In the genomic region with DNA sequence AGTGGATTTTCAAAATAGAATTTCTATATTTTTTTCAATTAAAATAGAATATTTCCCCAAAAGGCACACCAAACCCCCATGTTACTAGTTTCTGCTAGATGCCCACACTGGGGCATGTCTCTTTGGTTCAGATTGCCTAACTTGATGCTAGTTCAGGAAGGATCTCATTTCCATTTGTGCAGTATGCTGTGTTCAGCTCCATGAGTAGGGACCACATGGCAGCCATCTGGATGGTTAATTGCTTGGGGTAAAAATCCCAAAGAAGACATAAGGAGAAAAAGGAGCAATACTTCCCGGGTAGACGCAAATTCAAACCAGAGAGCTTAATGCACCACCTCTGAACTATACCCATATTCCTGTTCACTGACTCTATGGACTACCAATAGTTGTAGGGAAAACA, we compare ENCODE assay signal across 30 mouse cellular contexts. TPM values are rescaled to one million over a fixed set of nuclear protein-coding genes. Genes with fewer than 3 reads are reported as not detected.
DNase-seq lines count a peak whose midpoint lies in the region; ATAC-seq and TF ChIP-seq lines count a peak whose summit lies in the region.
"Had no signal": no experiment of that assay in that cellular context is flagged by ENCODE, and none has a peak within 500 bp of the region (broad histone marks: within the 10 kb centered on the region; RNA-seq: fewer than 3 reads in every experiment).

No protein-coding gene starts in this region.

- peak; percentile 50 for DNase-seq in forebrain, embryonic 14.5 days (ENCODE audit: low spot score)
- no peak for DNase-seq in forebrain, embryonic 10.5 days (ENCODE audit: extremely low spot score, low spot score)
- peak; percentile 65 for DNase-seq in brain, embryonic 14.5 days (ENCODE audit: low read depth)
- peak; percentile 60 for DNase-seq in layer of hippocampus, adult 9-11 months
- DNase-seq in gastrocnemius, adult 2 months: no peak
- no peak for DNase-seq in adrenal gland, postnatal 10 days
- DNase-seq: adrenal gland, adult 2 months; cerebellum, adult 11 months; cerebellum, adult 9-10 months; cerebellum, postnatal 36 days; gastrocnemius, postnatal 36 days; heart, adult 18-20 months; heart, postnatal 36 days; kidney, adult 2 months; liver; lung, adult 2 months; lung, postnatal 14 days; midbrain, embryonic 14.5 days; right cerebral cortex, postnatal 14 days had no signal

- H3K27ac ChIP-seq in forebrain, embryonic 14.5 days (ENCODE audit: low read depth, low read length): no peak overlapping the region
- H3K27ac ChIP-seq in forebrain, embryonic 10.5 days: no peak overlapping the region
- H3K27ac ChIP-seq in forebrain, embryonic 16.5 days (ENCODE audit: low read length): no peak overlapping the region
- no peak overlapping the region for H3K27ac ChIP-seq in gastrocnemius, adult 2 months
- H3K27ac ChIP-seq: embryonic facial prominence, embryonic 12.5 days; hindbrain, embryonic 12.5 days; hindbrain, postnatal 0 days; intestine, embryonic 15.5 days; kidney, postnatal 0 days; liver, embryonic 14.5 days; stomach, embryonic 15.5 days had no signal

- H3K4me1 ChIP-seq in forebrain, embryonic 14.5 days (ENCODE audit: control insufficient read depth, insufficient read depth, low read length): no peaks in the 10 kb centered on the region
- H3K4me1 ChIP-seq in forebrain, embryonic 10.5 days: no peaks in the 10 kb centered on the region
- peaks cover 6% of the 10 kb centered on the region; the same call in 1 of the 2 replicates for H3K4me1 ChIP-seq in forebrain, embryonic 16.5 days (replicated peaks; ENCODE audit: control insufficient read depth, insufficient read depth, low read length)
- H3K4me1 ChIP-seq: embryonic facial prominence, embryonic 12.5 days; hindbrain, embryonic 12.5 days; intestine, embryonic 15.5 days; stomach, embryonic 15.5 days had no signal

- no peak for TF ChIP-seq CTCF in brain, embryonic 14.5 days (IDR thresholded peaks at IDR 0.05; ENCODE audit: borderline replicate concordance, extremely low read depth, insufficient read depth, insufficient read length)
- TF ChIP-seq CTCF in gastrocnemius, adult 2 months (IDR thresholded peaks at IDR 0.05): no peak

- TF ChIP-seq POLR2A in brain, embryonic 14.5 days (IDR thresholded peaks at IDR 0.05; ENCODE audit: borderline replicate concordance, extremely low read depth, insufficient read depth, insufficient read length, poor library complexity, severe bottlenecking): no peak

- H3K36me3 ChIP-seq in forebrain, embryonic 14.5 days (ENCODE audit: control insufficient read depth, insufficient read depth, low read length): 0 out of 2 replicates have a peak, but pooled peaks cover 3% of the 10 kb centered on the region
- peaks cover 78% of the 10 kb centered on the region for H3K36me3 ChIP-seq in forebrain, embryonic 10.5 days (replicated peaks)
- H3K36me3 ChIP-seq in forebrain, embryonic 16.5 days (ENCODE audit: control insufficient read depth, insufficient read depth): no peaks in the 10 kb centered on the region
- H3K36me3 ChIP-seq: hindbrain, embryonic 12.5 days; intestine, embryonic 15.5 days; stomach, embryonic 15.5 days had no signal

- ATAC-seq in forebrain, embryonic 14.5 days: peak; percentile 40; the same call in 1 of the 2 replicates
- peak; percentile 80 for ATAC-seq in forebrain, embryonic 16.5 days
- ATAC-seq: activated CD4-positive, CD25-positive, alpha-beta regulatory T cell, adult 4 months; hindbrain, postnatal 0 days; intestine, embryonic 15.5 days had no signal

- intact Hi-C loops in gastrocnemius, adult 2 months (cut with DNase I): no loop called here

- 66% methylated on average over 2 of the region's 2 CpGs for WGBS in forebrain, embryonic 14.5 days
- 81% methylated on average over 2 of the region's 2 CpGs for WGBS in forebrain, embryonic 10.5 days
- 65% methylated on average over 2 of the region's 2 CpGs for WGBS in forebrain, embryonic 16.5 days

- H3K9me3 ChIP-seq in forebrain, embryonic 14.5 days (replicated peaks; ENCODE audit: control insufficient read depth, low read length): no peaks in the 10 kb centered on the region
- no peaks in the 10 kb centered on the region for H3K9me3 ChIP-seq in forebrain, embryonic 10.5 days
- no peaks in the 10 kb centered on the region for H3K9me3 ChIP-seq in forebrain, embryonic 16.5 days (ENCODE audit: control insufficient read depth, low read length)
- H3K9me3 ChIP-seq: embryonic facial prominence, embryonic 12.5 days; hindbrain, embryonic 12.5 days; intestine, embryonic 15.5 days; stomach, embryonic 15.5 days had no signal

- H3K27me3 ChIP-seq in forebrain, embryonic 14.5 days (replicated peaks; ENCODE audit: control insufficient read depth, insufficient read depth, low read length): no peaks in the 10 kb centered on the region
- H3K27me3 ChIP-seq in forebrain, embryonic 10.5 days (ENCODE audit: poor library complexity, severe bottlenecking): no peaks in the 10 kb centered on the region
- H3K27me3 ChIP-seq in forebrain, embryonic 16.5 days (replicated peaks; ENCODE audit: control insufficient read depth, insufficient read depth, low read length): no peaks in the 10 kb centered on the region
- H3K27me3 ChIP-seq: CH12.LX; embryonic facial prominence, embryonic 12.5 days; hindbrain, embryonic 12.5 days; intestine, embryonic 15.5 days; stomach, embryonic 15.5 days had no signal

- no peak overlapping the region for H3K4me2 ChIP-seq in forebrain, embryonic 14.5 days (ENCODE audit: low read length)
- no peak overlapping the region for H3K4me2 ChIP-seq in forebrain, embryonic 16.5 days (ENCODE audit: low read length)
- H3K4me2 ChIP-seq: embryonic facial prominence, embryonic 12.5 days; heart, embryonic 11.5 days; hindbrain, embryonic 12.5 days; intestine, embryonic 15.5 days; stomach, embryonic 15.5 days had no signal

- H3K4me3 ChIP-seq in forebrain, embryonic 14.5 days (ENCODE audit: low read depth, low read length): no peak overlapping the region
- no peak overlapping the region for H3K4me3 ChIP-seq in forebrain, embryonic 10.5 days
- H3K4me3 ChIP-seq in forebrain, embryonic 16.5 days (replicated peaks; ENCODE audit: low read length): no peak overlapping the region
- H3K4me3 ChIP-seq in gastrocnemius, adult 2 months: no peak overlapping the region
- H3K4me3 ChIP-seq: embryonic facial prominence, embryonic 12.5 days; hindbrain, embryonic 12.5 days; intestine, embryonic 15.5 days; stomach, embryonic 15.5 days had no signal

- H3K9ac ChIP-seq in forebrain, embryonic 14.5 days (ENCODE audit: low read length): no peak overlapping the region
- no peak overlapping the region for H3K9ac ChIP-seq in forebrain, embryonic 16.5 days (replicated peaks; ENCODE audit: low read depth, low read length)
- H3K9ac ChIP-seq: embryonic facial prominence, embryonic 12.5 days; hindbrain, embryonic 12.5 days; intestine, embryonic 15.5 days; liver, embryonic 14.5 days; stomach, embryonic 15.5 days had no signal

RNA-seq across cellular contexts. Expression of a gene that starts 57.6 kb away (rescaled TPM):
- polyA plus RNA-seq in forebrain, embryonic 14.5 days (2014; fragmentation: Nextera tagmentation; extraction: Ambion mirVana): 4.7 and 5.1 TPM in 2 replicates
- 32.2 and 35.9 TPM in 2 replicates for polyA plus RNA-seq in forebrain, embryonic 10.5 days (2016; fragmentation: Nextera tagmentation; extraction: Ambion mirVana)
- 7.2 and 8.9 TPM in 2 replicates for polyA plus RNA-seq in brain, embryonic 14.5 days (2012; rRNA removed)
- polyA plus RNA-seq in forebrain, embryonic 16.5 days (2015; fragmentation: Nextera tagmentation; extraction: Ambion mirVana): 3.4 and 6.3 TPM in 2 replicates
- 10 to 100 TPM; 29.5 to 65.7 TPM for total RNA-seq in gastrocnemius, adult 2 months (2021)
- total RNA-seq in adrenal gland, postnatal 10 days (2021): 10 to 100 TPM; 14.2 to 22.1 TPM
- total RNA-seq: CH12.LX had no signal

Comparison
In these comparisons a context has a peak if more than half of its experiments do, and no peak if none do; other contexts are left out.
1. DNase-seq: peak in forebrain, embryonic 14.5 days (single experiment), brain, embryonic 14.5 days (single experiment) and layer of hippocampus, adult 9-11 months (single experiment); none in forebrain, embryonic 10.5 days (single experiment), gastrocnemius, adult 2 months (single experiment) and adrenal gland, postnatal 10 days (single experiment).